Mouse (Mus musculus) retina, adult 2 months (tissue): Measurements from ENCODE around the gene Cnr2.
"Not testable (repeated sequence)": the region's sequence is repeated elsewhere in the genome, so short reads cannot be mapped to it uniquely, and the experiment has no call there.

ENCODE experiments used
- DNase-seq: peaks from one replicate; pipeline ENCODE4 v3.0.0-alpha.2; 2012; ENCODE audit warnings: low read depth, low spot score

Cnr2 gene

GRCm38 (mm10) chr4:135934708-135935500 lies 39.7 kb downstream of the Cnr2 start:
- DNase-seq = no peak

- no peak for DNase-seq
These were observed 40.3 kb downstream of the Cnr2 start for GRCm38 (mm10) chr4:135935502-135935901.

- no peak for DNase-seq
These were observed 43.7 kb downstream of the Cnr2 start for GRCm38 (mm10) chr4:135938858-135939257.

GRCm38 (mm10) chr4:135941026-135941425 lies 45.8 kb downstream of the Cnr2 start:
- not testable (repeated sequence) for DNase-seq

GRCm38 (mm10) chr4:135942193-135942592 lies 47.0 kb downstream of the Cnr2 start:
- DNase-seq = no peak

- no peak for DNase-seq
These were observed 48.2 kb downstream of the Cnr2 start for GRCm38 (mm10) chr4:135943389-135943788.

GRCm38 (mm10) chr4:135945706-135946105 lies 50.5 kb downstream of the Cnr2 start:
- DNase-seq = no peak

- DNase-seq = peak; percentile 72
These were observed 51.1 kb downstream of the Cnr2 start, which contains the start of gene Hmgcl for GRCm38 (mm10) chr4:135946278-135946658. Gene Hmgcl, plus strand, starts transcription at chr4:135946448.

GRCm38 (mm10) chr4:135946659-135947301 lies 51.6 kb downstream of the Cnr2 start:
- no peak for DNase-seq

GRCm38 (mm10) chr4:135948142-135948541 lies 52.9 kb downstream of the Cnr2 start:
- DNase-seq = no peak

- no peak for DNase-seq
These were observed 54.3 kb downstream of the Cnr2 start for GRCm38 (mm10) chr4:135949475-135949874.

- no peak for DNase-seq
These were observed 54.7 kb downstream of the Cnr2 start for GRCm38 (mm10) chr4:135949911-135950310.

- DNase-seq = no peak
These were observed 55.2 kb downstream of the Cnr2 start for GRCm38 (mm10) chr4:135950365-135950764.

GRCm38 (mm10) chr4:135951505-135951904 lies 56.3 kb downstream of the Cnr2 start:
- no peak for DNase-seq

- no peak for DNase-seq
These were observed 58.0 kb downstream of the Cnr2 start for GRCm38 (mm10) chr4:135953179-135953578.

- peak; percentile 65 for DNase-seq
These were observed 59.0 kb downstream of the Cnr2 start for GRCm38 (mm10) chr4:135954241-135954640.

- no peak for DNase-seq
These were observed 60.7 kb downstream of the Cnr2 start for GRCm38 (mm10) chr4:135955886-135956285.

- DNase-seq = no peak
These were observed 63.2 kb downstream of the Cnr2 start for GRCm38 (mm10) chr4:135958354-135958753.

- DNase-seq = peak; percentile 64
These were observed 65.5 kb downstream of the Cnr2 start for GRCm38 (mm10) chr4:135960717-135961116.

- DNase-seq = no peak
These were observed 66.5 kb downstream of the Cnr2 start for GRCm38 (mm10) chr4:135961709-135962108.

GRCm38 (mm10) chr4:135962198-135962597 lies 67.0 kb downstream of the Cnr2 start:
- DNase-seq = no peak

- DNase-seq = no peak
These were observed 67.8 kb downstream of the Cnr2 start for GRCm38 (mm10) chr4:135962946-135963345.
